8 mouse cellular contexts compared by ENCODE assay signal in genomic region chr3:135438913-135439531, GRCm38 (mm10). TPM values are rescaled to one million over a fixed set of nuclear protein-coding genes. Genes with fewer than 3 reads are reported as not detected.
DNase-seq lines count a peak whose midpoint lies in the region; ATAC-seq and TF ChIP-seq lines count a peak whose summit lies in the region.

No protein-coding gene starts in this region.

- peak; percentile 91 for DNase-seq in CD4-positive, CD25-positive, alpha-beta regulatory T cell, adult 2 months (ENCODE audit: low read depth, low spot score)
- DNase-seq in brain, embryonic 18.5 days (ENCODE audit: low read depth, low spot score), result peak; percentile 58
- DNase-seq in kidney, postnatal 0 days (ENCODE audit: low spot score), result peak; percentile 94
- DNase-seq in liver, embryonic 13.5 days, result peak; percentile 72
- DNase-seq in natural killer cell, adult 2 months (ENCODE audit: low spot score in 2 of 2), result peak; percentile 81 to 82

- peak overlapping the region; percentile 99 for H3K9ac ChIP-seq in heart, embryonic 12.5 days
- peak overlapping the region; percentile 99 for H3K9ac ChIP-seq in kidney, postnatal 0 days (ENCODE audit: low read depth, low read length)
- peak overlapping the region; percentile 98 for H3K9ac ChIP-seq in liver, embryonic 13.5 days
- H3K9ac ChIP-seq in stomach, embryonic 14.5 days (replicated peaks; ENCODE audit: low read depth, low read length), result peak overlapping the region; percentile 98

- H3K27ac ChIP-seq in heart, embryonic 12.5 days (ENCODE audit: poor library complexity, severe bottlenecking), result peak overlapping the region; percentile 100
- H3K27ac ChIP-seq in kidney, postnatal 0 days, result peak overlapping the region; percentile 100
- peak overlapping the region; percentile 99 for H3K27ac ChIP-seq in liver, embryonic 13.5 days
- peak overlapping the region; percentile 100 for H3K27ac ChIP-seq in stomach, embryonic 14.5 days (ENCODE audit: low read length)

- no peaks in the 10 kb centered on the region for H3K9me3 ChIP-seq in erythroblast, embryonic 14.5 days (ENCODE audit: control insufficient read depth, low read length)
- no peaks in the 10 kb centered on the region for H3K9me3 ChIP-seq in heart, embryonic 12.5 days (replicated peaks)
- H3K9me3 ChIP-seq in kidney, postnatal 0 days (replicated peaks; ENCODE audit: low read length), result no peaks in the 10 kb centered on the region
- H3K9me3 ChIP-seq in liver, embryonic 13.5 days (replicated peaks), result no peaks in the 10 kb centered on the region
- H3K9me3 ChIP-seq in stomach, embryonic 14.5 days (ENCODE audit: control insufficient read depth, low read depth, low read length), result no peaks in the 10 kb centered on the region

- no peaks in the 10 kb centered on the region for H3K27me3 ChIP-seq in erythroblast, embryonic 14.5 days (ENCODE audit: control insufficient read depth)
- H3K27me3 ChIP-seq in heart, embryonic 12.5 days (replicated peaks), result no peaks in the 10 kb centered on the region
- no peaks in the 10 kb centered on the region for H3K27me3 ChIP-seq in kidney, postnatal 0 days (ENCODE audit: insufficient read depth, low read length)
- no peaks in the 10 kb centered on the region for H3K27me3 ChIP-seq in liver, embryonic 13.5 days
- H3K27me3 ChIP-seq in stomach, embryonic 14.5 days (ENCODE audit: control insufficient read depth, insufficient read depth, low read length), result no peaks in the 10 kb centered on the region

- H3K4me1 ChIP-seq in erythroblast, embryonic 14.5 days (ENCODE audit: control insufficient read depth), result peaks cover 35% of the 10 kb centered on the region
- peaks cover 15% of the 10 kb centered on the region for H3K4me1 ChIP-seq in heart, embryonic 12.5 days (replicated peaks)
- no peaks in the 10 kb centered on the region for H3K4me1 ChIP-seq in kidney, postnatal 0 days (replicated peaks; ENCODE audit: insufficient read depth, low read length)
- H3K4me1 ChIP-seq in liver, embryonic 13.5 days (replicated peaks), result peaks cover 32% of the 10 kb centered on the region
- peaks cover 13% of the 10 kb centered on the region; the same call in 1 of the 2 replicates for H3K4me1 ChIP-seq in stomach, embryonic 14.5 days (ENCODE audit: control insufficient read depth, insufficient read depth, low read length)

- TF ChIP-seq CTCF in kidney, postnatal 0 days (IDR thresholded peaks at IDR 0.05; ENCODE audit: low read depth), result no peak

- H3K4me3 ChIP-seq in erythroblast, embryonic 14.5 days (replicated peaks), result peak overlapping the region; percentile 100
- peak overlapping the region; percentile 83 for H3K4me3 ChIP-seq in heart, embryonic 12.5 days
- peak overlapping the region; percentile 95 for H3K4me3 ChIP-seq in kidney, postnatal 0 days (replicated peaks; ENCODE audit: low read depth, low read length)
- peak overlapping the region; percentile 91 for H3K4me3 ChIP-seq in liver, embryonic 13.5 days (replicated peaks)
- peak overlapping the region; percentile 85 for H3K4me3 ChIP-seq in stomach, embryonic 14.5 days (ENCODE audit: low read depth, low read length)

- peak overlapping the region; percentile 86 for H3K4me2 ChIP-seq in heart, embryonic 12.5 days
- peak overlapping the region; percentile 79 for H3K4me2 ChIP-seq in kidney, postnatal 0 days (ENCODE audit: low read length)
- H3K4me2 ChIP-seq in liver, embryonic 13.5 days, result peak overlapping the region; percentile 85
- H3K4me2 ChIP-seq in stomach, embryonic 14.5 days (replicated peaks; ENCODE audit: low read depth, low read length), result peak overlapping the region; percentile 87

- peaks cover 59% of the 10 kb centered on the region for H3K36me3 ChIP-seq in erythroblast, embryonic 14.5 days (ENCODE audit: control insufficient read depth)
- H3K36me3 ChIP-seq in heart, embryonic 12.5 days, result peaks cover 5% of the 10 kb centered on the region; the same call in 1 of the 2 replicates
- no peaks in the 10 kb centered on the region for H3K36me3 ChIP-seq in kidney, postnatal 0 days (ENCODE audit: insufficient read depth, low read length)
- H3K36me3 ChIP-seq in liver, embryonic 13.5 days, result peaks cover 14% of the 10 kb centered on the region
- H3K36me3 ChIP-seq in stomach, embryonic 14.5 days (ENCODE audit: control insufficient read depth, insufficient read depth, low read length), result peaks cover 3% of the 10 kb centered on the region

- WGBS in heart, embryonic 12.5 days, result under 1% methylated on average over 38 of the region's 76 CpGs
- under 1% methylated on average over 51 of the region's 76 CpGs for WGBS in kidney, postnatal 0 days
- under 1% methylated on average over 61 of the region's 76 CpGs for WGBS in liver, embryonic 13.5 days (ENCODE audit: insufficient replicate concordance)
- WGBS in stomach, embryonic 14.5 days, result under 1% methylated on average over 59 of the region's 76 CpGs

- ATAC-seq in heart, embryonic 12.5 days (ENCODE audit: insufficient number of reproducible peaks, low FRiP score), result peak; percentile 76
- ATAC-seq in kidney, postnatal 0 days (replicated peaks; ENCODE audit: low FRiP score, low read depth), result peak; percentile 62
- peak; percentile 66 for ATAC-seq in liver, embryonic 13.5 days (ENCODE audit: low read depth)
- peak; percentile 58 for ATAC-seq in stomach, embryonic 14.5 days (ENCODE audit: insufficient number of reproducible peaks, insufficient read depth, low FRiP score, low read depth)

RNA-seq across cellular contexts. Expression of gene Ube2d3, which starts 1.1 kb away (rescaled TPM):
- 24.9 and 31.3 TPM in 2 replicates for polyA plus RNA-seq in erythroblast, embryonic 14.5 days (2012)
- polyA plus RNA-seq in heart, embryonic 12.5 days (2016; fragmentation: Nextera tagmentation; extraction: Ambion mirVana), result 447 and 459 TPM in 2 replicates
- polyA plus RNA-seq in kidney, postnatal 0 days (2015; fragmentation: Nextera tagmentation; extraction: Ambion mirVana), result 509 and 531 TPM in 2 replicates
- polyA plus RNA-seq in liver, embryonic 13.5 days (2015; fragmentation: Nextera tagmentation; extraction: Ambion mirVana), result 281 and 348 TPM in 2 replicates
- polyA plus RNA-seq in stomach, embryonic 14.5 days (2014; fragmentation: Nextera tagmentation; extraction: Ambion mirVana), result 519 and 542 TPM in 2 replicates

RNA-seq across cellular contexts. Expression of gene Cisd2, which starts 15.3 kb away (rescaled TPM):
- 3.5 TPM in 2 replicates for polyA plus RNA-seq in erythroblast, embryonic 14.5 days (2012)
- polyA plus RNA-seq in heart, embryonic 12.5 days (2016; fragmentation: Nextera tagmentation; extraction: Ambion mirVana), result 58.9 and 60.0 TPM in 2 replicates
- polyA plus RNA-seq in kidney, postnatal 0 days (2015; fragmentation: Nextera tagmentation; extraction: Ambion mirVana), result 57.8 and 65.2 TPM in 2 replicates
- 36.4 and 43.9 TPM in 2 replicates for polyA plus RNA-seq in liver, embryonic 13.5 days (2015; fragmentation: Nextera tagmentation; extraction: Ambion mirVana)
- polyA plus RNA-seq in stomach, embryonic 14.5 days (2014; fragmentation: Nextera tagmentation; extraction: Ambion mirVana), result 57.6 and 61.9 TPM in 2 replicates

RNA-seq across cellular contexts. Expression of gene Manba, which starts 46.4 kb away (rescaled TPM):
- polyA plus RNA-seq in erythroblast, embryonic 14.5 days (2012), result 0.03 TPM in 1 of 2 replicates, not detected in the other
- 42.2 and 43.7 TPM in 2 replicates for polyA plus RNA-seq in heart, embryonic 12.5 days (2016; fragmentation: Nextera tagmentation; extraction: Ambion mirVana)
- polyA plus RNA-seq in kidney, postnatal 0 days (2015; fragmentation: Nextera tagmentation; extraction: Ambion mirVana), result 37.8 and 41.8 TPM in 2 replicates
- 4.9 and 6.4 TPM in 2 replicates for polyA plus RNA-seq in liver, embryonic 13.5 days (2015; fragmentation: Nextera tagmentation; extraction: Ambion mirVana)
- polyA plus RNA-seq in stomach, embryonic 14.5 days (2014; fragmentation: Nextera tagmentation; extraction: Ambion mirVana), result 14.0 and 14.6 TPM in 2 replicates

Comparison
In these comparisons a context has a peak if more than half of its experiments do, and no peak if none do; other contexts are left out.
1. Peak in every context shown above with its lines: DNase-seq, ATAC-seq, H3K4me3 ChIP-seq and H3K27ac ChIP-seq.